Mouse (Mus musculus) B cell, adult 62 days (primary cell): ENCODE measurements around the gene Olfr704. TPM values are rescaled to one million over a fixed set of nuclear protein-coding genes. Genes with fewer than 3 reads are reported as not detected.

Experiments used
- total RNA-seq: library from RNA; stranded (reverse); gene quantifications from 4 replicates; pipeline ENCODE4 v1.2.4, GENCODE M21; 2023

The Olfr704 gene
- total RNA-seq, result not detected in 4 replicates

GRCm38 (mm10) chr7:106862885-106863284 lies at the start of gene Olfr704:
TSS of gene Olfr704 (plus strand) at chr7:106863185.

GRCm38 (mm10) chr7:106813829-106814228 lies 49.2 kb upstream of the Olfr704 start, which contains the start of gene Olfr701:
TSS of gene Olfr701 (plus strand) at chr7:106814129.

DNA sequence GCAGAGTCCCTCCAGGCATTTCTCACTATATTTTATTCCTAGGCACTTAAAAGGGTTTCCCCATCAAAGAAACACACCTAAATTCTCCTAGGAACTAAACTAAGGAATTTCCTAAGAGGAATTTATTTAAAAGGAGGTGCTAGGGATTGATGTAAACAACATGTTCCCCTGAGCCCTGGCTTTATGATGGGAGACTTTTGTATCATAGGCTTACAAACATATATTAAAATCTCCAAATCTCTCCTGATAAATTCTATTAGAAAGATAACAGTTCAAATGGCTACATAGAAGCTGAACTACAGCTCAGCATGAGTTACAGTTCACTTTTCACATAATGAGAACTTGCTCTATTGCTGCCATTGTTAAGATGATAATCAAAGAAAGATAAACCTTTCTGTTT lies 29.2 kb upstream of the Olfr704 start, which contains the start of gene Olfr702:
Gene Olfr702 (minus strand): TSS at position 101 of the 400 bp plus-strand sequence.

GRCm38 (mm10) chr7:106843060-106843459 lies 19.9 kb upstream of the Olfr704 start, which contains the start of gene Olfr703:
TSS of gene Olfr703 (plus strand) at chr7:106843360.

GRCm38 (mm10) chr7:106876791-106877190 lies 13.8 kb downstream of the Olfr704 start, which contains the start of gene Olfr705:
TSS of gene Olfr705 (minus strand) at chr7:106876891.

GRCm38 (mm10) chr7:106888062-106888461 lies 25.1 kb downstream of the Olfr704 start, which contains the start of gene Olfr706:
TSS of gene Olfr706 (minus strand) at chr7:106888162.

GRCm38 (mm10) chr7:106901141-106901540 lies 38.2 kb downstream of the Olfr704 start, which contains the start of gene Olfr707:
TSS of gene Olfr707 (minus strand) at chr7:106901241.

DNA sequence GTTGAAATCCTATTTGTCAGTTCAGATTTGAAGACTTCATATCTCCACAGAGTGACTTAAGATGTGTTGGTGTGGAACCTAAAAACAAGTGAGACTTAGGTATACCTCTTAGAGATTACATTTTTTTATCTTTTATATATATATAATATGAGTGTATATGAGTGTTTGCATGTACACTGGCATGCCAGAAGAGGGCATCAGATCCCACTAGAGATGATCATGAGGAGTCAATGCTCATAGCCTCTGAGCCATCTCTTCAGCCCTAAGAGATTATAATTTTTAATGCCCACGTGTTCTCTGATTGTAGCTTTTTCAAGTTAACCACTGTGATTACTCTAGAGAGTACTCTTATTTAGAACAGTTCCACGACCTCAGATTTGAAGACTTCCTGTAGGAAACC lies 44.7 kb downstream of the Olfr704 start, which contains the start of gene Olfr1532-ps1:
Gene Olfr1532-ps1 (plus strand): TSS at position 326 of the 400 bp plus-strand sequence.

Other genes starting within 250 kb of the Olfr704 start
- not detected in 4 replicates for gene Olfr693, start 182.6 kb upstream of the Olfr704 start, total RNA-seq
- not detected in 4 replicates for gene Olfr694, start 171.4 kb upstream of the Olfr704 start, total RNA-seq
- not detected in 4 replicates for gene Olfr695, start 146.8 kb upstream of the Olfr704 start, total RNA-seq
- gene Olfr697, start 120.7 kb upstream of the Olfr704 start, total RNA-seq, result not detected in 4 replicates
- gene Olfr698, start 107.8 kb upstream of the Olfr704 start, total RNA-seq, result not detected in 4 replicates
- gene Olfr699, start 70.0 kb upstream of the Olfr704 start, total RNA-seq, result not detected in 4 replicates
- not detected in 4 replicates for gene Olfr700, start 54.4 kb upstream of the Olfr704 start, total RNA-seq
- not detected in 4 replicates for gene Olfr701, start 49.1 kb upstream of the Olfr704 start, total RNA-seq
- not detected in 4 replicates for gene Olfr702, start 29.3 kb upstream of the Olfr704 start, total RNA-seq
- not detected in 4 replicates for gene Olfr703, start 19.8 kb upstream of the Olfr704 start, total RNA-seq
- gene Olfr705, start 13.7 kb downstream of the Olfr704 start, total RNA-seq, result not detected in 4 replicates
- not detected in 4 replicates for gene Olfr706, start 25.0 kb downstream of the Olfr704 start, total RNA-seq
- gene Olfr707, start 38.1 kb downstream of the Olfr704 start, total RNA-seq, result not detected in 4 replicates
- not detected in 4 replicates for gene Olfr1532-ps1, start 44.8 kb downstream of the Olfr704 start, total RNA-seq
- gene Olfr709-ps1, start 69.0 kb downstream of the Olfr704 start, total RNA-seq, result not detected in 4 replicates
- not detected in 4 replicates for gene Olfr710, start 85.1 kb downstream of the Olfr704 start, total RNA-seq
- gene Olfr6, start 100.8 kb downstream of the Olfr704 start, total RNA-seq, result not detected in 4 replicates
- not detected in 4 replicates for gene Olfr711, start 112.3 kb downstream of the Olfr704 start, total RNA-seq
- 0.09 TPM in 1 of 4 replicates, not detected in the others for gene Olfr2, start 142.9 kb downstream of the Olfr704 start, total RNA-seq
- not detected in 4 replicates for gene Olfr713, start 168.0 kb downstream of the Olfr704 start, total RNA-seq
- gene Olfr714, start 207.8 kb downstream of the Olfr704 start, total RNA-seq, result not detected in 4 replicates
- not detected in 4 replicates for gene Olfr17, start 230.0 kb downstream of the Olfr704 start, total RNA-seq
- not detected in 4 replicates for gene Olfr715b, start 247.2 kb downstream of the Olfr704 start, total RNA-seq